Mouse (Mus musculus) lung, postnatal 0 days (tissue): Measurements from ENCODE around the gene Gdpd3. TPM values are rescaled to one million over a fixed set of nuclear protein-coding genes. Genes with fewer than 3 reads are reported as not detected.

Experiments used
- ATAC-seq: fragments of 200-750 bp; cut with Nextera tagmentation; 2 replicates; pipeline ENCODE4 v1.8.0; 2017; ENCODE audit warnings: moderate library complexity
- DNase-seq: peaks from one replicate; pipeline ENCODE4 v3.0.0-alpha.2; 2016; ENCODE audit warnings: low spot score
- H3K27ac ChIP-seq: fragments of 300-500 bp; sonication (generic); 2 replicates; pipeline ENCODE4 v1.5.1; 2014; ENCODE audit warnings: antibody characterized with exemption, mild to moderate bottlenecking, low read length, mixed read lengths
- H3K27me3 ChIP-seq: fragments of 300-500 bp; sonication (generic); replicated peaks from 2 replicates; pipeline ENCODE4 v1.6.1; 2014; ENCODE audit warnings: low read length, mixed read lengths; ENCODE audit not compliant: insufficient read depth
- H3K36me3 ChIP-seq: fragments of 300-500 bp; sonication (generic); 2 replicates; pipeline ENCODE4 v1.6.1; 2014; ENCODE audit warnings: low read length, mixed read lengths; ENCODE audit not compliant: insufficient read depth
- H3K4me1 ChIP-seq: fragments of 300-500 bp; sonication (generic); 2 replicates; pipeline ENCODE4 v1.6.1; 2014; ENCODE audit warnings: antibody characterized with exemption, low read depth, low read length, mixed read lengths; ENCODE audit not compliant: insufficient read depth
- H3K4me2 ChIP-seq: fragments of 300-500 bp; sonication (generic); replicated peaks from 2 replicates; pipeline ENCODE4 v1.6.1; 2014; ENCODE audit warnings: low read depth, mild to moderate bottlenecking, low read length, moderate library complexity, mixed read lengths
- H3K4me3 ChIP-seq: fragments of 300-500 bp; sonication (generic); 2 replicates; pipeline ENCODE4 v1.5.1; 2014; ENCODE audit warnings: low read depth, low read length
- H3K9ac ChIP-seq: fragments of 300-500 bp; sonication (generic); replicated peaks from 2 replicates; pipeline ENCODE4 v1.6.1; 2014; ENCODE audit warnings: low read depth, mild to moderate bottlenecking
- H3K9me3 ChIP-seq: fragments of 300-500 bp; sonication (generic); 2 replicates; pipeline ENCODE4 v1.6.1; 2016; ENCODE audit warnings: low read length, mixed read lengths
- CTCF ChIP-seq: IDR thresholded peaks from 2 replicates; pipeline ENCODE4 v1.5.1; 2016; ENCODE audit warnings: antibody characterized with exemption, mild to moderate bottlenecking
- EP300 ChIP-seq: IDR thresholded peaks from 2 replicates; pipeline ENCODE4 v1.6.1; 2016; ENCODE audit warnings: antibody characterized with exemption, mild to moderate bottlenecking, control low read depth
- WGBS: fragments of 180-500 bp; shearing (Covaris S2); extraction: QIAGEN DNeasy Blood & Tissue Kit; methylation state at CpG from one replicate; pipeline ENCODE4 v1.1.7; 2014; 5-methylcytosine and 5-hydroxymethylcytosine counted together
- polyA plus RNA-seq: library from polyadenylated mRNA; unstranded; fragments of >200 nt; fragmentation: Nextera tagmentation; extraction: Ambion mirVana; gene quantifications from 2 replicates; pipeline ENCODE4 v1.2.1, GENCODE M21; 2015

Gene Gdpd3
- polyA plus RNA-seq, 1 experiment from 2014 or later, result 3.4 TPM

DNA sequence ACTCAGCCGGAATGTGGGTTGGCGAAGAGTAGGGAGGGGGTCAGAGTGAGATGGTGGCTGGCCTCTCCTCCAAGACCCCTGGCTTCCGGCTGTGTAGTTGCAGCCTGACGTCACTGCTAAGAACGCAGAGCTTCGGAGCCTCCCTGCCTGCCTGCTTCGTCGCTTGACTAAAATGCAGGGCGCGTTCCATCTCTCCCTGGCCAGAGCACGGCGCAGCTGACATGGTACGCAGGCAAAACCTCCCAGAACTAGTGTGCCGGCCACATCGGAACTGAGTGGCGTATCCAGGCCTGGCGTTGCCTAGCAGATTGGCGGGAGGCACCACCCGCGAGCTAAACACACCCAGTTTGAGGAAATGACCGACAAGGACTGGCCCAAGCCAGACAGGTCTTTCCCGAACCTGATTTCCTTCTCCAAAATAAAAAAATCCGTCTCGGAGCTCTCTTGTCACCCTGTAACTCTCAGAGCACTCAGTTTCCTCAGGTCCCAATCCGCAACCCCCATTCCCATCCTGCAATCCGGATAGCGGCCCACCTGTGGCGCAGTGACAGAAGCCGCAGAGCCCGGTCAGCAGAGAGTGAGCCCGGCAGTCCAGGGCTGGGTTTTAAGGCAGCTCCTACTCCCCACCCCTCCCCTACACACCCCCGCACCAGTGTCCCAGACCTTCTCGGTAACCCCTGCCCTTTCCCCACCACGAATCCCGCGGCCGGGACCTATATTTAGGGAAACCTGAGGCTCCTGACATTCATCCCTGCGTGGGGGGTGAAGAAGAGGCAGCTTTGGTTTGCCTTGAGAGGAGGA is 33.5 kb downstream of the Gdpd3 start:
- ATAC-seq, result peak; percentile 89
- H3K9me3 ChIP-seq, result no peaks in the 10 kb centered on the region
- H3K36me3 ChIP-seq, result peaks cover 19% of the 10 kb centered on the region; the same call in 1 of the 2 replicates
- no peak for DNase-seq
- peak overlapping the region; percentile 98 for H3K27ac ChIP-seq
- peak overlapping the region; percentile 71 for H3K9ac ChIP-seq
- TF ChIP-seq CTCF, result peak; percentile 41; the same call in 1 of the 2 replicates
- no peak for TF ChIP-seq EP300
- peaks cover 10% of the 10 kb centered on the region; the same call in 1 of the 2 replicates for H3K4me1 ChIP-seq
- peak overlapping the region; percentile 77 for H3K4me2 ChIP-seq
- H3K4me3 ChIP-seq, result peak overlapping the region; percentile 76
- H3K27me3 ChIP-seq, result no peaks in the 10 kb centered on the region
- 1% methylated on average over 38 of the region's 38 CpGs for WGBS

- 58% methylated on average over 5 of the region's 5 CpGs for WGBS
- ATAC-seq, result no peak
- Histone ChIP-seq H3K4me2 (peak overlapping the region; percentile 77), H3K36me3 (peaks cover 17% of the 10 kb centered on the region; the same call in 1 of the 2 replicates), H3K27me3 (no peaks in the 10 kb centered on the region), H3K27ac (peak overlapping the region; percentile 98), H3K4me3 (peak overlapping the region; percentile 76; the same call in 1 of the 2 replicates), H3K4me1 (peaks cover 10% of the 10 kb centered on the region; the same call in 1 of the 2 replicates), H3K9ac (peak overlapping the region; percentile 71), H3K9me3 (no peaks in the 10 kb centered on the region)
- TF ChIP-seq EP300 (no peak), CTCF (peak; percentile 20; the same call in 1 of the 2 replicates)
- DNase-seq, result peak; percentile 56
Observed at GRCm38 (mm10) chr7:126800269-126801056, 34.3 kb downstream of the Gdpd3 start.

DNA sequence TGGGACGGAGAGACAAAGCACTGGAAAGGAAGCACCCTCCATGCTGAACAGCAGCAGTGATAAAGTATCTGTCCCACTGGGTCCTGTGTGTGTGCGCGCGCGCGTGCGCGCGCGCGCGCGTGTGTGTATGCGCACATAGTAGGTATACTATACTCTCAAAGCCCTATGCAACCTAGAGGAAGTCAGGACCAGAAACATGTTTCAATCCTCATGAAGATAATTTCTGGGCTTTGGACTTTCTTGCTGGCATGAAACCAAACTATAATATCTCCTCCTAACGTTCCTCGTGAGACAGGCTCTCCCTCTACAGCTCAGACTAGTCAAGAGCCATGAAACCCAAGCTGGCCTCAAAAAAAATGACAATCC is 34.9 kb downstream of the Gdpd3 start:
- ATAC-seq, result no peak
- no peaks in the 10 kb centered on the region for H3K9me3 ChIP-seq
- H3K4me2 ChIP-seq, result no peak overlapping the region
- H3K4me3 ChIP-seq, result no peak overlapping the region
- peaks cover 13% of the 10 kb centered on the region; the same call in 1 of the 2 replicates for H3K36me3 ChIP-seq
- H3K4me1 ChIP-seq, result peaks cover 10% of the 10 kb centered on the region; the same call in 1 of the 2 replicates
- no peak overlapping the region for H3K9ac ChIP-seq
- H3K27me3 ChIP-seq, result no peaks in the 10 kb centered on the region
- WGBS, result 87% methylated on average over 16 of the region's 16 CpGs
- no peak for DNase-seq
- TF ChIP-seq EP300 (no peak), CTCF (no peak)
- H3K27ac ChIP-seq, result no peak overlapping the region

DNA sequence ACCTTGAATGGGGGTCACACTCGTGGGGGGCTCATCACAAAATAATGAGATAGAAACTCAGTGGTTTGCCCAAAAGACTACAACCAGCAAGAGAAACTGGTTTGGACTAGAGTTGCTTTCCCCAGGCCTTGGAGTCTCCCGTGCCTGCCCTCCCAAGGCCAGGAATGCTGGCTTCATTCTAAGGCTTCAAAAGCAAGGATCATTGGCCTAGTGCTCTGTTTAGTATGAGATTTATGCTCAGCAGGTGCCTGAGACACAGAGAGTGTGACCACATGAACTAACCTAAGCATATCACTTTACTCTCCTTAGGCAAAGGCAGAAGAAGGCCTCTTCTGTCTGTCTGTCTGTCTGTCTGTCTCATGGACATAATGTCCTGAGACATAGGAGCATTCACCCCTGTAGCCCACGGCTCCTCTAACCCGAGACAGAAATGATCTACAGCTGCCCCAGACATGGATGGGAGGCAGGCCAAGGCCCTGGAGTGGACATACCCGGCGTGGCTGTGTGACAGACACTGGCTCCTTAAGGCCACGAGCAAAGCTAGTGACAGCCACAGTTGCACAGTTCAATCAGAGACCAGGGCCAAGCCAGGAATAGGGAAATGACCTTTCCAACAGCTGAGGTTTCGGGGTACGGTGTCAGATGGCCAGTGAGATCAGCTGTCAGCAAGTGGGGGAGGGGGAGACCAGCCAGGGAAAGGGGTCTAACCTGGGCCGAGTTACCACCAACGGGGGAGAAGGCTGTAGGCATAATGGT is 36.2 kb downstream of the Gdpd3 start:
- 78% methylated on average over 11 of the region's 11 CpGs for WGBS
- ATAC-seq (no peak), DNase-seq (no peak)
- H3K4me1 ChIP-seq, result peaks cover 10% of the 10 kb centered on the region; the same call in 1 of the 2 replicates
- H3K27ac ChIP-seq, result no peak overlapping the region
- no peak overlapping the region for H3K4me3 ChIP-seq
- H3K27me3 ChIP-seq, result no peaks in the 10 kb centered on the region
- 0 out of 2 replicates have a peak, but pooled peaks cover under 1% of the 10 kb centered on the region for H3K36me3 ChIP-seq
- H3K4me2 ChIP-seq, result no peak overlapping the region
- TF ChIP-seq EP300 (no peak), CTCF (no peak)
- no peaks in the 10 kb centered on the region for H3K9me3 ChIP-seq
- H3K9ac ChIP-seq, result no peak overlapping the region

GRCm38 (mm10) chr7:126803181-126803580 is 37.0 kb downstream of the Gdpd3 start:
- WGBS, result 74% methylated on average over 6 of the region's 6 CpGs
- H3K9me3 ChIP-seq, result no peaks in the 10 kb centered on the region
- H3K4me3 ChIP-seq, result no peak overlapping the region
- peaks cover 1% of the 10 kb centered on the region; the same call in 1 of the 2 replicates for H3K4me1 ChIP-seq
- no peaks in the 10 kb centered on the region for H3K36me3 ChIP-seq
- H3K4me2 ChIP-seq, result no peak overlapping the region
- H3K9ac ChIP-seq, result no peak overlapping the region
- H3K27ac ChIP-seq, result no peak overlapping the region
- TF ChIP-seq EP300, result no peak
- TF ChIP-seq CTCF, result no peak
- ATAC-seq (no peak), DNase-seq (no peak)
- H3K27me3 ChIP-seq, result no peaks in the 10 kb centered on the region
